Mouse (Mus musculus) CH12.LX (cell line): ENCODE measurements around the gene Fstl4. TPM values are rescaled to one million over a fixed set of nuclear protein-coding genes. Genes with fewer than 3 reads are reported as not detected.

ENCODE experiments used
- DNase-seq: peaks from one replicate; pipeline ENCODE4 v3.0.0-alpha.2; 2013; ENCODE audit errors: extremely low read depth
- H3K27ac ChIP-seq: 2 replicates; pipeline ENCODE4 v1.5.1; 2012; ENCODE audit warnings: low read depth, mild to moderate bottlenecking, control low read depth, moderate library complexity; ENCODE audit not compliant: insufficient read depth
- H3K27me3 ChIP-seq: replicated peaks from 2 replicates; pipeline ENCODE3; 2012; ENCODE audit warnings: inconsistent platforms
- H3K36me3 ChIP-seq, 2 experiments: replicated peaks in 1 of 2; 2 replicates each; pipeline versions ENCODE3 to v1.6.1; 2012; ENCODE audit warnings: inconsistent platforms in 1 of 2, low read length in 1 of 2, mild to moderate bottlenecking in 1 of 2, mixed read lengths in 1 of 2, moderate library complexity in 1 of 2; ENCODE audit not compliant: control insufficient read depth in 1 of 2, insufficient read depth in 1 of 2
- H3K4me1 ChIP-seq, 2 experiments: 2 replicates each; pipeline ENCODE4 v1.6.1; 2012; ENCODE audit warnings: inconsistent platforms in 1 of 2, moderate library complexity in 1 of 2; ENCODE audit not compliant: insufficient read depth in 2 of 2, control insufficient read depth in 1 of 2
- H3K4me2 ChIP-seq: 2 replicates; pipeline ENCODE4 v1.6.1; 2012; ENCODE audit warnings: low read depth, mild to moderate bottlenecking, control low read depth; ENCODE audit not compliant: poor library complexity, insufficient read depth, severe bottlenecking
- H3K4me3 ChIP-seq, 3 experiments: fragments of 150-350 bp in 1 of 3; sonication (generic) in 1 of 3; replicated peaks in 1 of 3; 2 replicates each; pipeline versions ENCODE3 to v1.5.1; 2011 to 2012; ENCODE audit warnings: low read depth in 2 of 3, low read length in 2 of 3, mild to moderate bottlenecking in 2 of 3, moderate library complexity in 2 of 3, control low read depth in 1 of 3, improper control_type of control experiment in 1 of 3, inconsistent platforms in 1 of 3, mixed read lengths in 1 of 3; ENCODE audit not compliant: poor library complexity in 1 of 3
- H3K79me2 ChIP-seq: replicated peaks from 2 replicates; pipeline ENCODE4 v1.6.1; 2012; ENCODE audit warnings: mild to moderate bottlenecking, moderate library complexity; ENCODE audit not compliant: control insufficient read depth, poor library complexity, insufficient read depth, severe bottlenecking; ENCODE audit errors: extremely low read depth
- H3K9ac ChIP-seq: 2 replicates; pipeline ENCODE4 v1.6.1; 2012; ENCODE audit warnings: low read depth, mild to moderate bottlenecking, control low read depth, moderate library complexity; ENCODE audit not compliant: insufficient read depth
- H3K9me3 ChIP-seq: replicated peaks from 2 replicates; pipeline ENCODE3; 2012; ENCODE audit warnings: low read length, inconsistent platforms, mixed read lengths
- CHD2 ChIP-seq: IDR thresholded peaks from 2 replicates; pipeline ENCODE4 v1.6.1; 2011; ENCODE audit warnings: low read length, improper control_type of control experiment
- ELF1 ChIP-seq: IDR thresholded peaks from 2 replicates; pipeline ENCODE4 v1.6.1; 2014; ENCODE audit warnings: low read depth, mild to moderate bottlenecking, inconsistent platforms, low read length, improper control_type of control experiment
- ETS1 ChIP-seq: conservative IDR thresholded peaks from 2 replicates; pipeline ENCODE4 v1.6.1; 2012; ENCODE audit warnings: low read depth, mild to moderate bottlenecking, inconsistent platforms, low read length, improper control_type of control experiment, moderate library complexity
- HCFC1 ChIP-seq: IDR thresholded peaks from 2 replicates; pipeline ENCODE4 v1.6.1; 2012; ENCODE audit warnings: low read depth, mild to moderate bottlenecking, inconsistent platforms, low read length, improper control_type of control experiment
- IRF4 ChIP-seq: IDR thresholded peaks from 2 replicates; pipeline ENCODE4 v1.6.1; 2014; ENCODE audit warnings: low read depth, mild to moderate bottlenecking, inconsistent platforms, low read length, improper control_type of control experiment
- KAT2A ChIP-seq: IDR thresholded peaks from 2 replicates; pipeline ENCODE4 v1.6.1; 2012; ENCODE audit warnings: low read length, improper control_type of control experiment, inconsistent platforms; ENCODE audit not compliant: insufficient replicate concordance
- MAZ ChIP-seq: IDR thresholded peaks from 2 replicates; pipeline ENCODE4 v1.6.1; 2012; ENCODE audit warnings: low read depth, mild to moderate bottlenecking, inconsistent platforms, low read length, improper control_type of control experiment, moderate library complexity
- MEF2A ChIP-seq: IDR thresholded peaks from 2 replicates; pipeline ENCODE4 v1.6.1; 2014; ENCODE audit warnings: low read depth, mild to moderate bottlenecking, inconsistent platforms, low read length, improper control_type of control experiment, borderline replicate concordance
- MYC ChIP-seq: IDR thresholded peaks from 2 replicates; pipeline ENCODE4 v1.6.1; 2011; ENCODE audit warnings: low read depth, mild to moderate bottlenecking, improper control_type of control experiment, low read length
- NRF1 ChIP-seq: IDR thresholded peaks from 2 replicates; pipeline ENCODE4 v1.6.1; 2014; ENCODE audit warnings: low read depth, mild to moderate bottlenecking, inconsistent platforms, low read length, improper control_type of control experiment, moderate library complexity
- POLR2A ChIP-seq: IDR thresholded peaks from 2 replicates; pipeline ENCODE4 v1.6.1; 2011; ENCODE audit warnings: low read depth, mild to moderate bottlenecking, improper control_type of control experiment, low read length
- POLR2AphosphoS2 ChIP-seq: IDR thresholded peaks from 2 replicates; pipeline ENCODE4 v1.6.1; 2011; ENCODE audit warnings: low read depth, low read length, improper control_type of control experiment
- RCOR1 ChIP-seq: conservative IDR thresholded peaks from 2 replicates; pipeline ENCODE4 v1.6.1; 2012; ENCODE audit warnings: low read depth, mild to moderate bottlenecking, inconsistent platforms, low read length, improper control_type of control experiment
- TBP ChIP-seq: conservative IDR thresholded peaks from 2 replicates; pipeline ENCODE4 v1.6.1; 2011; ENCODE audit warnings: low read depth, low read length, improper control_type of control experiment
- USF1 ChIP-seq: IDR thresholded peaks from 2 replicates; pipeline ENCODE4 v1.6.1; 2014; ENCODE audit warnings: low read depth, mild to moderate bottlenecking, inconsistent platforms, low read length, improper control_type of control experiment
- USF2 ChIP-seq: conservative IDR thresholded peaks from 2 replicates; pipeline ENCODE4 v1.6.1; 2011; ENCODE audit warnings: low read depth, low read length, improper control_type of control experiment
- ZC3H11A ChIP-seq: IDR thresholded peaks from 2 replicates; pipeline ENCODE4 v1.6.1; 2012; ENCODE audit warnings: low read depth, mild to moderate bottlenecking, inconsistent platforms, low read length, improper control_type of control experiment
- ZMIZ1 ChIP-seq: IDR thresholded peaks from 2 replicates; pipeline ENCODE4 v1.6.1; 2012; ENCODE audit warnings: low read depth, mild to moderate bottlenecking, inconsistent platforms, low read length, improper control_type of control experiment
- ZNF384 ChIP-seq: IDR thresholded peaks from 2 replicates; pipeline ENCODE4 v1.6.1; 2012; ENCODE audit warnings: low read depth, low read length, improper control_type of control experiment, inconsistent platforms
- dilution Hi-C: fragments of 300-500 bp; cut with MboI; formaldehyde crosslinking; loops from 2 replicates; pipeline ENCODE4 v1.14.3; 2020; ENCODE audit warnings: low sequenced_read_pairs; ENCODE audit not compliant: extremely low pct_unique_long_range_greater_than_20kb, extremely low pct_ligation_motif_present
- in situ Hi-C: fragments of 300-500 bp; cut with MboI; formaldehyde crosslinking; loops from 3 replicates; pipeline ENCODE4 v1.14.3; 2019; ENCODE audit warnings: low sequenced_read_pairs, low pct_ligation_motif_present, low pct_unique_long_range_greater_than_20kb, mixed read lengths
- polyA plus RNA-seq: library from polyadenylated mRNA; unstranded; fragments of >175 nt; gene quantifications from 2 replicates; pipeline ENCODE4 v1.2.1, GENCODE M21; 2012; ENCODE audit warnings: low read depth; ENCODE audit not compliant: insufficient read length
- total RNA-seq, 2 experiments: library from RNA; depleted of rRNA; stranded (reverse); fragments of 300-350 nt in 1 of 2; fragments of >200 nt in 1 of 2; gene quantifications; 2 replicates each; pipeline ENCODE4 v1.2.3; 2012 to 2014

The Fstl4 gene
- total and polyA plus RNA-seq, 3 experiments, result not detected

GRCm38 (mm10) chr11:52970396-52970795 is 206.0 kb downstream of the Fstl4 start:
- Histone ChIP-seq H3K36me3 (no peaks in the 10 kb centered on the region), H3K4me3 (no peak overlapping the region)
- in situ Hi-C loops, result no loop called here
- no peak for TF ChIP-seq USF2
- TF ChIP-seq MAZ, result no peak
- TF ChIP-seq TBP, result no peak
- no peak for TF ChIP-seq CHD2
- no peak for TF ChIP-seq KAT2A
- no peak for TF ChIP-seq HCFC1
- TF ChIP-seq, all 38 proteins: peak for 0
- dilution Hi-C loops, result no loop called here
- Histone ChIP-seq H3K4me2 (no peak overlapping the region), H3K27me3 (peaks cover 83% of the 10 kb centered on the region), H3K9me3 (no peaks in the 10 kb centered on the region), H3K27ac (no peak overlapping the region), H3K79me2 (no peaks in the 10 kb centered on the region), H3K9ac (no peak overlapping the region), H3K4me1 (no peaks in the 10 kb centered on the region)
- no peak for DNase-seq

- no peak overlapping the region for H3K9ac ChIP-seq
- dilution Hi-C loops (no loop called here), in situ Hi-C loops (no loop called here)
- H3K4me2 ChIP-seq, result no peak overlapping the region
- DNase-seq, result no peak
- peaks cover 55% of the 10 kb centered on the region for H3K27me3 ChIP-seq
- H3K4me1 ChIP-seq, result no peaks in the 10 kb centered on the region
- H3K27ac ChIP-seq, result no peak overlapping the region
- no peaks in the 10 kb centered on the region for H3K36me3 ChIP-seq
- H3K4me3 ChIP-seq, result no peak overlapping the region
- H3K9me3 ChIP-seq, result peaks cover 9% of the 10 kb centered on the region
- H3K79me2 ChIP-seq, result no peaks in the 10 kb centered on the region
- no peak for TF ChIP-seq MEF2A
- no peak for TF ChIP-seq ELF1
- TF ChIP-seq USF1, result no peak
- no peak for TF ChIP-seq RCOR1
- no peak for TF ChIP-seq ZNF384
- no peak for TF ChIP-seq MAZ
- no peak for TF ChIP-seq MYC
- TF ChIP-seq POLR2AphosphoS2, result no peak
- TF ChIP-seq IRF4, result no peak
- no peak for TF ChIP-seq POLR2A
- TF ChIP-seq ZC3H11A, result no peak
- TF ChIP-seq ZMIZ1, result no peak
- TF ChIP-seq ETS1, result no peak
- no peak for TF ChIP-seq CHD2
- TF ChIP-seq NRF1, result no peak
These were observed 222.6 kb downstream of the Fstl4 start for GRCm38 (mm10) chr11:52986986-52987385.
